Mouse (Mus musculus): Measurements from ENCODE around the gene Mtx1. TPM values are rescaled to one million over a fixed set of nuclear protein-coding genes. Genes with fewer than 3 reads are reported as not detected.

Gene Mtx1
- polyA plus RNA-seq (2015; fragmentation: Nextera tagmentation; extraction: Ambion mirVana): 202 and 205 TPM in 2 replicates

DNA sequence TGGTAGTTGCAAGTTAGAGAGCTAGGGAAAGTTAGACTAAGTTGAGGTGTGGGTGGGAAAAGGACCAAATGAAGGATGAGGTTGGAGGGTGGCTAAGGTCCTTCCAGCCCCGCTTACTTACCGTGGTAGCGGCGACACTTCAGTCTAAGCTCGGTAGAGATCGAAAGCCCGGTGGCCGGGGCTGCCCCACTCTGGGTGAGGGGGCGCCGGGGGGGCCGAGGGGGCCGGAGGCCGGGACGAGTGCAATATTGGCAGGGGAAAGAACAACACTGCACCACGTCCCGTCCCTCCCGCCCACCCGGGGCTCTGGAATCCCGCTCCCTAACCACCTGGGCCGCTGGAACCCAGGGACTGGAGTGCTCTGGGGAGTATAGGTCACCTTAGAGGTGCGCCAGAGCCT, at the start of gene Mtx1:
Gene Mtx1, minus strand, starts transcription at position 189 of the 400 bp plus-strand sequence.
- WGBS: 3% methylated on average over 21 of the region's 21 CpGs
- Histone ChIP-seq H3K4me3 (peak within 1 kb of the TSS; percentile 46), H3K9ac (peak within 1 kb of the TSS; percentile 64), H3K9me3 (no peaks in the 10 kb centered on the region), H3K36me3 (peaks cover 32% of the 10 kb centered on the region), H3K27ac (peak within 1 kb of the TSS; percentile 88), H3K4me1 (peaks cover 41% of the 10 kb centered on the region), H3K4me2 (replicated peaks) (peak within 1 kb of the TSS; percentile 85), H3K27me3 (peaks cover 23% of the 10 kb centered on the region)
- no peak; the same call in 1 of the 2 replicates for ATAC-seq (ENCODE audit: low FRiP score, low read depth)

DNA sequence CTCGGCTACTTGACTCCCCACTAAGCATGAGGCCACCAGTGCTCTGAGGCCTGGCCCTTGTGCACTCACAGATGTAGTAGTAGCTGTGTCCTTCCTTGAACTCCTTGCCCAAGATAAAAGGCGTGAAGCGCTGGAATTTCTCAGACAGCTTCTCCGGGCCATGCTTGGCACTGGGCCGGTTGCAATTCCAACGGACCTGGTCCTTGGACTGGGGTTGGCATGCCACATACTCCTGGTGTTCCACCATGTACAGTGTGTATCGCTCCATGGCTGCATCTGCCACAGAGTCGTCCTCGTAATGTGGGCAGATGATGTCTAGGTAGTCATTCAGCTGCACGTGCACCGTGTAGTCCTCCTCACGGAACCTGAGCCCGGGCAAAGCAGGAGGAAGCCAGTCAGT, 49.2 kb upstream of the Mtx1 start:
- H3K9me3 ChIP-seq: no peaks in the 10 kb centered on the region
- WGBS: 90% methylated on average over 13 of the region's 13 CpGs
- H3K4me2 ChIP-seq (replicated peaks): peak overlapping the region; percentile 96
- H3K27me3 ChIP-seq: peaks cover 9% of the 10 kb centered on the region; the same call in 1 of the 2 replicates
- no peak overlapping the region for H3K9ac ChIP-seq
- no peak overlapping the region for H3K4me3 ChIP-seq
- H3K4me1 ChIP-seq: peaks cover 45% of the 10 kb centered on the region
- H3K27ac ChIP-seq: no peak overlapping the region
- peaks cover 42% of the 10 kb centered on the region for H3K36me3 ChIP-seq
- no peak for ATAC-seq (ENCODE audit: low FRiP score, low read depth)

DNA sequence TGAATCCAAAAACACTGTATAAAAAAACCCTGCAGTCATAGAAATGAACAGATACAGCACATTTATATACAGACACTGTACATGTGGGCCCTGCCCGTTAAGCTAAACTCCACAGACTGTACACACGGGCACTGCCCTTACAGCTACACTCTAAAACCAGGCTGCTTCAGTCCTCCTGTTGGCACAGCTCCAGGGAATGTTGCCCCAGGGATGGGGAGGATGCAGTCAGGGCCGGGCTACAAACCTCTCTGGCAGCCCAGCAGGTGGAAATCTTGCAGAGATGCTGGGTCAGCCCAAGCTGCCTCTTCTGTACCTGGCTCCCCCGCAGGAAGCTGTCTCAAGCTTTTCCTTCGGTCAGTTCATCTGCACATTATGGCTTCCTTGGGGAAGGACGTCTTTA, 44.9 kb upstream of the Mtx1 start:
- ATAC-seq (ENCODE audit: low FRiP score, low read depth): no peak
- Histone ChIP-seq H3K36me3 (peaks cover 47% of the 10 kb centered on the region), H3K4me2 (replicated peaks) (no peak overlapping the region), H3K9me3 (no peaks in the 10 kb centered on the region), H3K27ac (no peak overlapping the region), H3K4me1 (peaks cover 40% of the 10 kb centered on the region), H3K27me3 (no peaks in the 10 kb centered on the region), H3K9ac (no peak overlapping the region), H3K4me3 (no peak overlapping the region)
- 55% methylated on average over 6 of the region's 6 CpGs for WGBS

DNA sequence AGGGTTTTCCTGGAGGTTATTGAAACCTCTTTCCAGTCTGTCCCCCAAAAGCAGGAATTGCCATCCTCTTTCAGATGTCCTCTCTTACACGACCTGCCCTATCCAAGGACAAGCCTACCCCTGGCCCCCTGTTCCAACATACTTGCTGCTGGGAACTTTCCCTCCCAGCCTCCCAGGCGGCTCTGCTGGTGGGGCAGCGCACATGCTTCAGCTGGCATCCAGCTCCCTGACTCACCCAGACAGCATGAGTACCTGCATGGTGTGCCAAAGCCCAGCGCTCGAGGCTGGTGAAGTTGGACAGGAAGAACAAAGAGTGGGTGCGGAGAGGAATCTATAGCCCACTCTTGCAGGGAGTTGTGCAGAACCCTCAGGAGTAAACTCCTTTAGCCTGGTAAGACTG, 44.0 kb upstream of the Mtx1 start:
- no peaks in the 10 kb centered on the region for H3K9me3 ChIP-seq
- no peak for ATAC-seq (ENCODE audit: low FRiP score, low read depth)
- peak overlapping the region; percentile 83 for H3K4me2 ChIP-seq (replicated peaks)
- peak overlapping the region; percentile 88; the same call in 1 of the 2 replicates for H3K27ac ChIP-seq
- WGBS: 73% methylated on average over 6 of the region's 6 CpGs
- peaks cover 37% of the 10 kb centered on the region for H3K4me1 ChIP-seq
- H3K9ac ChIP-seq: peak overlapping the region; percentile 84
- H3K4me3 ChIP-seq: peak overlapping the region; percentile 60
- H3K27me3 ChIP-seq: no peaks in the 10 kb centered on the region
- peaks cover 43% of the 10 kb centered on the region for H3K36me3 ChIP-seq

DNA sequence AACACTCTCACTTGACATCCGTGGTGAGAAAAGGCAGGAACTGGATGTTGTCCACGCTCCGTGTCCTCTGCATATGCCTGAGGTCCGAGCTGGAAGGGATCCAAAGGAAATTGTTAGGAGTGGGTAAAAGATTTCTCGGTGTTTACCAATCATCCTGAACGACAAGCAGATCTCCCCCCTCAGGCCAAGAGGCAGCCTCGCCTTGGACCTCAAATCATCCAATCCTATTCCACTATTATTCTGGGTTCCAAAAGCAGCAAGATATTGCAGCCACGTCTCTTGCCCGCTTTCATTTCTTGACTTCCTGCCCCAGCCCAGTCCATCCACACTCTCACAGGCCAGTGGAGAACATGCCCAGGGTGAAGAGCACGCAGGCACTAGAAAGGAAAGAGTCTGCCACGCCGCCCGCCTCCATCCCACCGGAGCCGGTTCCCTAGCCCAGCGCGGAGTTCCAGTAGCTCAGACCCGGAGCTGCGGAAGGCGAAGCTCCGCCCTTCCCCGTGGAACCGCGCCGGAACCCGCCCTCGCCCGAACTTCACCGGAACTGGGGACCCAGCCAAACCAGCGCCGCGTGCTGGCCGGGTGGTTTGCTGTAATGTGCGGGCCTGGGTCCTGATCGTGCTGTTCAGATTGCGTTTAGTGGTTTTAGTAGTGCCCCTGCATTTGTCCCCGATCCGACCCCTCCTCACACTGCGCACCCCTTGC, 43.3 kb upstream of the Mtx1 start, which contains the start of gene Slc50a1:
Gene Slc50a1, minus strand, starts transcription at position 520 of the 705 bp plus-strand sequence.
- H3K36me3 ChIP-seq: peaks cover 36% of the 10 kb centered on the region
- peak within 1 kb of the TSS; percentile 60 for H3K4me3 ChIP-seq
- ATAC-seq (ENCODE audit: low FRiP score, low read depth): peak; percentile 49
- peak within 1 kb of the TSS; percentile 84 for H3K9ac ChIP-seq
- 4% methylated on average over 39 of the region's 39 CpGs for WGBS
- H3K9me3 ChIP-seq: no peaks in the 10 kb centered on the region
- no peaks in the 10 kb centered on the region for H3K27me3 ChIP-seq
- peak within 1 kb of the TSS; percentile 83 for H3K4me2 ChIP-seq (replicated peaks)
- H3K27ac ChIP-seq: peak within 1 kb of the TSS; percentile 88
- peaks cover 39% of the 10 kb centered on the region for H3K4me1 ChIP-seq

DNA sequence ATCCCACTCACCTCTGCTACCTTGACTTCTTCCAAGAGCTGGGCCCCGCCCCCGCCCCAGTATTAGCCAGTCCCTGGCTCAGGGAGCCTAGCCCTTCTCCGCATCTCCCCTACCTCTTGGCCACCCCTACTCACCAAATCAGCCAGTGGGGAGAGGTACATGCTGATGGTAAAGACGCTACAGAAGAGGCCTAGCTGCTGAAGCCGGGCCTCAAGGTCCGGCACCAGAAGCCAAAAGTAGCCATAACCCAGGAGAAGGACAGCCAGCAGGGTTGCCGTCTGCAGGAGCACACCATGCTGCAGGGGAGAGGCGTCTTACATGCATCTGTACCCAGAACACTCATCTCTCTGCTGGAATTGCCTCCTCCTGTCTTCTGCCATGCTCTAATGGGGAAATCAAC, 42.0 kb upstream of the Mtx1 start:
- Histone ChIP-seq H3K27ac (peak overlapping the region; percentile 34; the same call in 1 of the 2 replicates), H3K4me2 (replicated peaks) (peak overlapping the region; percentile 83), H3K9ac (peak overlapping the region; percentile 84), H3K4me1 (peaks cover 39% of the 10 kb centered on the region), H3K36me3 (peaks cover 25% of the 10 kb centered on the region), H3K27me3 (no peaks in the 10 kb centered on the region), H3K9me3 (no peaks in the 10 kb centered on the region), H3K4me3 (peak overlapping the region; percentile 60)
- ATAC-seq (ENCODE audit: low FRiP score, low read depth): no peak
- 56% methylated on average over 8 of the region's 8 CpGs for WGBS

DNA sequence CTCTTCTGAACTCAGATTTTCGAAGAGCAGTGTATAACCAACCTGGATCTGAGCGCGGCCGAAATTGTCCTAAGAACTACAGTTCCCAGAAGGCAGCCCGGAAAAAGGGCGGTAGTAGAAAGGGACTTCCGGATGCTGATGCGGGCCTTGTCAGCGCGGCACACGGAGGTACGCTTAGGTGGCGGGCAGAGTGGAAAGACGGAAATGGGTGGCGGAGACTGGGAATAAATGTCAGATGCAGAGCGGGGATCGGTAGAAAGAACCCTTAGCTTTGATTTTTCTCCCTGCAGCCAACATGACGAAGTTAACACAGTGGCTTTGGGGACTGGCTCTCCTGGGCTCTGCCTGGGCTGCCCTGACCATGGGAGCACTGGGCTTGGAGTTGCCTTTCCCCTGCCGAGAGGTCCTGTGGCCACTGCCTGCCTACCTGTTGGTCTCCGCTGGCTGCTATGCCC, 39.6 kb upstream of the Mtx1 start:
- no peaks in the 10 kb centered on the region for H3K9me3 ChIP-seq
- WGBS: under 1% methylated on average over 20 of the region's 20 CpGs
- H3K4me1 ChIP-seq: peaks cover 39% of the 10 kb centered on the region
- H3K4me3 ChIP-seq: peak overlapping the region; percentile 82
- H3K9ac ChIP-seq: peak overlapping the region; percentile 90
- H3K27me3 ChIP-seq: no peaks in the 10 kb centered on the region
- H3K36me3 ChIP-seq: 0 out of 2 replicates have a peak, but pooled peaks cover 6% of the 10 kb centered on the region
- peak; percentile 90 for ATAC-seq (ENCODE audit: low FRiP score, low read depth)
- peak overlapping the region; percentile 84 for H3K27ac ChIP-seq
- H3K4me2 ChIP-seq (replicated peaks): peak overlapping the region; percentile 95

DNA sequence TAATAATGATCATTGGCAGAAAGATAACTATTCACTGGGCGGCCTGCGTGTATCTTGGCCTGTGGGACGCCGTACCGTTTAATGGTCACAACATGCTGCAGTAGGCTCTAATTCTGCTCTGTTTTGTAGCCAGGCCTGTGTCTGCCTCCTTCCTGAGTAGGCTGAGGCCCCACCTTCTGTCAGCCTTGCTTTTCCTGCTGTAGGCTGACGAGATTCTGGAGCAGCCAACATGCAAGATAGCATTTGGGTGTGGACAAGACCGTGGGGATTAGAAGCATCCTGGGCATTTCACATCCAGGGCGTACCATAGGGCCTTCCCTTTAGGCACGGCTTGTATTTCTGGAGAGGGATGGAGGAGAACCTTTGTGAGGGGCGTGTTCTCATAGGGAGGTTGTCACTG, 35.5 kb upstream of the Mtx1 start:
- no peak overlapping the region for H3K27ac ChIP-seq

DNA sequence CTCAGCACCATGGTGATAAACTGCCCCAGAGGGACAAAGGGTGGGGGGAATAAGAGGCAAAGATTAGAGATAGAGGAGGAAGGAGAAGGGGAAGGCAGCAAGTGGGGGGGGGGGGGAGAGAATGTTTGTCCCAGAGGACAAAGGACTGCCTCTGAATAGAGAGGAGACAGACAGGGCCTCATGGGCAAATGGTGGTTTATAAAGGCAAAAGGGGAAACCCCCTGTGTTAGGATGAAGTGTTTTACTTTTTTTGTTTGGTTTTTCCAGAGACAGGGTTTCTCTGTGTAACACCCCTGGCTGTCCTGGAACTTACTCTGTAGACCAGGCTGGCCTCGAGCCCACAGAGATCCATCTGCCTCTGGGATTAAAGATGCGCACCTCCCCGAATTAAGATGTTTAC, 33.3 kb upstream of the Mtx1 start:
- 84% methylated on average over 3 of the region's 3 CpGs for WGBS
- ATAC-seq (ENCODE audit: low FRiP score, low read depth): no peak
- no peak overlapping the region for H3K9ac ChIP-seq
- no peak overlapping the region for H3K27ac ChIP-seq
- no peaks in the 10 kb centered on the region for H3K36me3 ChIP-seq
- no peak overlapping the region for H3K4me3 ChIP-seq
- H3K4me2 ChIP-seq (replicated peaks): no peak overlapping the region
- no peaks in the 10 kb centered on the region for H3K27me3 ChIP-seq
- H3K4me1 ChIP-seq: no peaks in the 10 kb centered on the region
- no peaks in the 10 kb centered on the region for H3K9me3 ChIP-seq

More for the DNA sequence above, 35.5 kb upstream of the Mtx1 start:
- peaks cover 12% of the 10 kb centered on the region for H3K4me1 ChIP-seq
- no peak overlapping the region for H3K4me2 ChIP-seq (replicated peaks)
- H3K27me3 ChIP-seq: no peaks in the 10 kb centered on the region
- H3K9me3 ChIP-seq: no peaks in the 10 kb centered on the region
- no peak overlapping the region for H3K4me3 ChIP-seq
- H3K36me3 ChIP-seq: no peaks in the 10 kb centered on the region
- no peak overlapping the region for H3K9ac ChIP-seq
- WGBS: 63% methylated on average over 10 of the region's 10 CpGs
- no peak for ATAC-seq (ENCODE audit: low FRiP score, low read depth)

DNA sequence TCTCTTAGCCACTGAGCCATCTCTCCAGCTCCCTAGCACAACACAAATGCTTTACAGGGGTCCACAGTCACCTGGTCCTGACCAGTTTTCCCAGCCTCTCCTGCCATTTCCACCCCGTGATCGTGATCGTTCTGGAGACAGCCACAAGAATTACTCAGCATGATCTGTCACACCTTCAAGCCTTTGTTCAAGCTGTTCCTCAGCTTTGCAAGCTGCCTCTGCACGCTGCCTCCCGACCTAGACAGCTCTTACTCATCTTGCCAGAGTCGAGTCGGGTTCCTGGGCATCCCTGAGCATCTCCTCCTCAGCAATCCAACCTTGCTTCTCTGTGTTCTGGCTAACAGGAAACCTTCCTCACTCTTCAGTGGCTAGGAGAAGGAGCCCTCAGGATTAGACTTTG, 32.2 kb upstream of the Mtx1 start, which contains the start of gene Dpm3:
Gene Dpm3, plus strand, starts transcription at position 283 of the 400 bp plus-strand sequence.
- Histone ChIP-seq H3K27ac (no peak within 1 kb of the TSS), H3K4me1 (no peaks in the 10 kb centered on the region), H3K4me3 (no peak within 1 kb of the TSS), H3K9me3 (no peaks in the 10 kb centered on the region), H3K9ac (no peak within 1 kb of the TSS), H3K27me3 (no peaks in the 10 kb centered on the region), H3K4me2 (replicated peaks) (no peak within 1 kb of the TSS), H3K36me3 (no peaks in the 10 kb centered on the region)
- WGBS: 50% methylated on average over 7 of the region's 7 CpGs
- ATAC-seq (ENCODE audit: low FRiP score, low read depth): no peak

DNA sequence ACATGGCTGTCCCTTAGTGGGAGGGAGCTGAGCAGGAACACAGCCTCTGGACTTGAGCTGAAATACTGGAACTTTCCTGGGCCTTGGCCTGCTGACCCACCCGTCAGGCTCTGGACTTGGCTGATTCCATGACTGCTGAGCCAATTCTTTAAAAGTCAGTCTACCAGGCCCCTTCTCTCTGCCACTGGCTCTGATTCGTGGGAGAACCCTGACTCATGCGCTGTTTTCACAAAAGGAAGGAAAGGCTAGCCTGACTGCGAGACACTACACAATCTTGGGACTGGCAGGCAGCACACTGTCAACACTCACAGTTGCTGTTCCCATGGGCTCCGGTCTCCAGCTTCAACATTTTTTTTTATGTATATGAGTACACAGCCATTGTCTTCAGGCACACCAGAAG, 29.3 kb upstream of the Mtx1 start:
- no peak for ATAC-seq (ENCODE audit: low FRiP score, low read depth)
- H3K4me1 ChIP-seq: peaks cover 9% of the 10 kb centered on the region
- no peaks in the 10 kb centered on the region for H3K9me3 ChIP-seq
- no peaks in the 10 kb centered on the region for H3K36me3 ChIP-seq
- 86% methylated on average over 5 of the region's 5 CpGs for WGBS
- H3K27ac ChIP-seq: no peak overlapping the region
- no peak overlapping the region for H3K9ac ChIP-seq
- no peaks in the 10 kb centered on the region for H3K27me3 ChIP-seq
- H3K4me3 ChIP-seq: no peak overlapping the region
- no peak overlapping the region for H3K4me2 ChIP-seq (replicated peaks)

DNA sequence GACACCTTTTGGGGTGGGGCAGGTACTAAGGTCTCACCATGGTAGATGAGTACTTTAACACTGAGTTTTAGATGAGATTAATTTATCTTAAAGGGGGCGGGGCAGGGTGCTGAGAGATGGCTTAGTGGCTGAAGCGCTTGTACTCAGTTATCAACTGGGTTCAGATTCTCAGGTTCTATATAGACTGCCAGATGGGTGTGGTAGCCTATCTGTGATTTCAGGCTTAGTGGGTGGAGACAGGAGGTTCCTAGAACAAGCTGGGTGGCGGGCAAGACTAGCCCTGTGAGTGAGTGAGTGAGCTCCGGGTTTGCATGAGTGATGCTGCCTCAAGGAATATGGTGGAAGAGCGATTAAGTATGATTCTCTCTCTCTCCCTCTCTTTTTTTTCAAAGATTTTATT, 28.1 kb upstream of the Mtx1 start:
- ATAC-seq (ENCODE audit: low FRiP score, low read depth): no peak

More for the DNA sequence above, 28.1 kb upstream of the Mtx1 start:
- no peak overlapping the region for H3K9ac ChIP-seq
- peaks cover 18% of the 10 kb centered on the region for H3K4me1 ChIP-seq
- no peak overlapping the region for H3K4me3 ChIP-seq
- no peak overlapping the region for H3K27ac ChIP-seq
- H3K4me2 ChIP-seq (replicated peaks): no peak overlapping the region
- no peaks in the 10 kb centered on the region for H3K36me3 ChIP-seq
- H3K27me3 ChIP-seq: no peaks in the 10 kb centered on the region
- 88% methylated on average over 5 of the region's 5 CpGs for WGBS
- H3K9me3 ChIP-seq: no peaks in the 10 kb centered on the region

Measured in limb, embryonic 13.5 days (tissue).